Mouse (Mus musculus): ENCODE measurements around the gene Fuk.
"Not testable (repeated sequence)": the region's sequence is repeated elsewhere in the genome, so short reads cannot be mapped to it uniquely, and the experiment has no call there.

Gene Fuk

GRCm38 (mm10) chr8:110901839-110902578 lies at the start of gene Fuk:
Fuk (minus strand) TSS chr8:110902488.
- in situ Hi-C loops (cut with MboI, MseI) = no loop called here

GRCm38 (mm10) chr8:110950065-110950484 lies 47.8 kb upstream of the Fuk start:
- in situ Hi-C loops (cut with MboI, MseI) = no loop called here

- in situ Hi-C loops (cut with MboI, MseI) = no loop called here
Observed at GRCm38 (mm10) chr8:110945716-110946115, 43.4 kb upstream of the Fuk start.

- in situ Hi-C loops (cut with MboI, MseI) = no loop called here
Observed at GRCm38 (mm10) chr8:110944276-110944876, 42.1 kb upstream of the Fuk start.

- in situ Hi-C loops (cut with MboI, MseI) = no loop called here
Observed at GRCm38 (mm10) chr8:110941453-110941948, 39.2 kb upstream of the Fuk start.

- in situ Hi-C loops (cut with MboI, MseI) = no loop called here
Observed at GRCm38 (mm10) chr8:110940682-110941452, 38.6 kb upstream of the Fuk start.

GRCm38 (mm10) chr8:110938882-110939589 lies 36.7 kb upstream of the Fuk start:
- in situ Hi-C loops (cut with MboI, MseI) = no loop called here

- in situ Hi-C loops (cut with MboI, MseI) = no loop called here
Observed at GRCm38 (mm10) chr8:110936217-110936616, 33.9 kb upstream of the Fuk start.

GRCm38 (mm10) chr8:110933272-110933671 lies 31.0 kb upstream of the Fuk start:
- in situ Hi-C loops (cut with MboI, MseI) = no loop called here

- in situ Hi-C loops (cut with MboI, MseI) = no loop called here
Observed at GRCm38 (mm10) chr8:110932444-110932843, 30.2 kb upstream of the Fuk start.

- in situ Hi-C loops (cut with MboI, MseI) = no loop called here
Observed at GRCm38 (mm10) chr8:110931176-110931939, 29.1 kb upstream of the Fuk start.

GRCm38 (mm10) chr8:110929672-110930071 lies 27.4 kb upstream of the Fuk start:
- in situ Hi-C loops (cut with MboI, MseI) = not testable (repeated sequence)

GRCm38 (mm10) chr8:110929066-110929465 lies 26.8 kb upstream of the Fuk start:
- in situ Hi-C loops (cut with MboI, MseI) = no loop called here

GRCm38 (mm10) chr8:110928435-110928834 lies 26.1 kb upstream of the Fuk start:
- in situ Hi-C loops (cut with MboI, MseI) = no loop called here

GRCm38 (mm10) chr8:110926690-110927089 lies 24.4 kb upstream of the Fuk start:
- in situ Hi-C loops (cut with MboI, MseI) = no loop called here

- in situ Hi-C loops (cut with MboI, MseI) = no loop called here
Observed at GRCm38 (mm10) chr8:110925691-110926140, 23.4 kb upstream of the Fuk start.

- in situ Hi-C loops (cut with MboI, MseI) = loop anchor here (5.0 kb wide), 1 partner anchor 36 kb away; no protein-coding TSS in a partner anchor
Observed at GRCm38 (mm10) chr8:110921492-110922230, 19.4 kb upstream of the Fuk start.

- in situ Hi-C loops (cut with MboI, MseI) = loop anchor here (5.0 kb wide), 1 partner anchor 36 kb away; no protein-coding TSS in a partner anchor
Observed at GRCm38 (mm10) chr8:110920773-110921277, 18.5 kb upstream of the Fuk start.

- in situ Hi-C loops (cut with MboI, MseI) = loop anchor here (5.0 kb wide), 1 partner anchor 37 kb away; no protein-coding TSS in a partner anchor
Observed at GRCm38 (mm10) chr8:110920032-110920772, 17.9 kb upstream of the Fuk start.
